Mouse (Mus musculus): ENCODE measurements around the gene Triobp.

Gene Triobp

DNA sequence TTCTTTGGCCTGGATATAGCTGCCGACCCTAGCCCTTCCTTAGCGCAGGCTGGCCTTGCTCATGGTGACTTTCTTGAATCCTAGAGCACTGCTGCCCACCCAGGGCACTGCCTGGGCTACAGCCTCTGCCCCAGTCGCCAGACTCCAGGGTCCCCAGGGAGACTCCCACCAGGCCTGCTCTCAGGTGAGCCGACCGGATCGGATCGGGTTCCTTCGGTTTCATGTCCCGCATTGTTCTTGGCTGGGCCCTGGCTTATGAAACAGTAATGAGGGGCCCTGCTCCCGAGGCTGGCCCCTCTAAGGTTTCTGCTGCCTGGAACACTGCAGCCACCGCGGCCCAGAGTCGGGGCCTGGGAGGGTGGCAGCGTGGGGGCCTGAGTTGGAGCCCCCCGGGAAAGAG is 9.5 kb downstream of the Triobp start:
- CTCF ChIA-PET: interaction anchor here (1.3 kb wide), 1 partner anchor 9 kb away, joined by 5 read pairs; the partner anchor contains the start of gene Triobp

DNA sequence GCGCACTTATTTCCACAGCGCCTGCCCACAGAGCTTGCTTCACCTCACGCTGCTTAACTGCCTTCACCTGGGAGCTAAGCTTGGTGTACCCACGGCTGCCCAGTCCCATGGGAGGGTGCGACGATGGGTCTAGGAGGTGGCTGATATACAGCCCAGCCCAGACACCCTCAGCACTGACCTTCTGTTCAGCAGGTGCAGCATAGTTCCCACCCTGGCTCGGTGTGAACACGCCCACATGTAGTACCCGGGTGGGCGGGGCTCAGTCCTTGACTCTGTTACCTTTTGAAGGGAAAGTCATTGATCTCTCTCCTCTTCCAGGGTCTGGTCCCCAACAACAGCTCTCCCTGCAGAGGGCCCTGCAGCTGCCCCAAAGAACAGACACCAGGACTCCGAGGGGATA is 12.0 kb downstream of the Triobp start:
- CTCF ChIA-PET: interaction anchor here (1.4 kb wide), 1 partner anchor 56 kb away, joined by 3 read pairs; no protein-coding TSS in a partner anchor

DNA sequence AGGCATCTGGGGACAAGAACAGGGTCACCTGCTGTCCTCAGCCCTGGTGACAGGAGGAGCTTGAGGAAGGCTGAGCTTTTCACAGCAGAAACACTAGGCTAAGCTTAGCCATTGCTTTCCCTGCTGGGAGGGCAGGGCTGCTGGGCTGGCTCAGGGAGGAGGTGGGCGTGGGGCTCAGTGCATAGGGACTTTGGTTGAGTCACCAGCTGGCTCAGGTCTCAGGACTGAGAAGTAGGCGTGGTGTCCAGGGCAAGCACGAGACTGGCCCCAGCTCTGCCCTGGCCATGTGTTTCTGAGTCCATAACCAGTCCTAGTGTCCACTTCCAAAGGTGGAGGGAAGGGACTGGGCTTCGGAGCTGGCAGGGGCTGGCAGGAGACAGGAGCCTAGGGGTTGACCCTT is 12.6 kb downstream of the Triobp start:
- CTCF ChIA-PET: interaction anchor here (1.4 kb wide), 1 partner anchor 57 kb away, joined by 3 read pairs; no protein-coding TSS in a partner anchor

DNA sequence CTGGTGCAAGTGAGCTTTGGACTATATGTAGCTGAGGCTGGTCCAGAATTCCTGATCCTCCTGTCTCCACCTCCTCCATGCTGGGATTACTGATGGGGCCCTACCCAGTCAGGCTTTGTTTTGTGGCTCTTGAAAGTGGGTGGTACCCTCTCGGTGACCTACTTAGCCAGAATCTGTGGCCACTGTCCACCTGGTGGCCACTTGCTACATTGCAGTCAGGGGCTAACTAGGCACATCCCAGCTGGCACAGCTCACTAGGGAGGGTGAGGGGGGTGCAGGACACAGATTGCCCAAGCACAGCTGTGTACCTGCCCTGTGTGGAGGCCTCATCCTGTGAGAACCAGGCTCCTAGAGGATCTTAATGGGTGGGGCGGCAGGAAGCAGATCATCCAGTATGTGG is 15.4 kb downstream of the Triobp start:
- CTCF ChIA-PET: no interaction called here

DNA sequence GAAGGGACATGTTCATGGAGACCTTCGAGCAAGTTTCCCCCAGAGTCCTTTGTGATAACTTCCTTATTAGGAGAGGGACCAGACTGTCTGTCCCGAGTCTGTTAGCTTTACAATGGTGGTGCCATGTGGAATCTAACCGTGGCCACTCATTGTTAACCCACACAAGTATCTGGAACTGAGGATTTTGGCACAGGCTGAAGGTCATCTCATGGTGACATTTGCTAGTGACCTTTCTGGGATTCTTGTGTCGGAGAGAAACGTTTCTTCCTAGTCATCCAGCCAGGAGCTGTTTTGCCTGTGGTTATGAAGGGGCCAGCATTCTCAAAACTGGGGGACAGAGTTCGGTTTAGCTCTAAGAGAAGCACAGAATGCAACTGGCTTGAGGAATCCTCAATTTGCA is 24.1 kb downstream of the Triobp start:
- CTCF ChIA-PET: interaction anchor here (0.6 kb wide), 1 partner anchor 39 kb away, joined by 3 read pairs; no protein-coding TSS in a partner anchor

DNA sequence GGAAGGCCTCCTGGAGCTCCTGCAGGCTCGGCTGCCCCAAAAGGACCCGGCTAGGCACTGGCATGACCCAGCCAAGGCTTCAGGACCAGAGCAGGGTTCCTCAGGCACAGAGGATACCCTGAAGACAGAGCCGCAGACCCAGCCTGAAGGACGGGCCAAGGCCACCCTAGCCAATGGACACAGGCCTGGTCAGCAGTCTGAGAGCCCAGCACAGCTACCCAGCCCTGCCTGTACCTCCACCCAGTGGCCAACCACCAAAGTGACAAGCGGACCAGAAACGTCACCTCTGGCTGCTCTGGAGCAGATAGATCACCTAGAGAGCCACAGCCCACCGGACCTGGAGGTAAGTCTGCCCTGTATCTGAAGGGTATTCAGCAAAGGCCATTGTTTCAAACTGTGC is 26.4 kb downstream of the Triobp start:
- CTCF ChIA-PET: interaction anchor here (0.6 kb wide), 1 partner anchor 65 kb away, joined by 3 read pairs; no protein-coding TSS in a partner anchor

DNA sequence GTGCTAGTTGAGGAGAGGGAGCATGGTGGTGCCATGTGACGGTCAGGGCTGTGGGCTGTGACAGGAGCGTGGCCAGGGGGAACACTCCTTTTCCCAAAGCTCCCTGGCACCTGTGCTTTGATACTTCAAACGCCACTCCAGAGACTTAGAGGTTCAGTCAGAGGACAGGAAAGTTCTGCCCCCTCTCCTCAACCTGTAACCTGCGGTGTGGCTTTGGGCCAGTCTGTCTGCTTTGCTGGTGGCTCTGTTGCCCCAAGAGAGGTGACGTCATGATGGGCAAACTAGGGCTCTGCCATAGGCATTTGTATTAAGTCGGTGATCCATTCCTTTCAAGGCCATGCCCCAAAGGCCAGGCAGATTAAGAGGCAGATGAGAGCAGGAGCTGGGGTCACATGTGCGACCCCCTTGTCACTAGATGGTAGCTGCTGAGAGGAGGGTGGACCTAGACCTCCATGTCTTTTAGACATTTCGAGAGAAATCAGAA is 30.2 kb downstream of the Triobp start:
- CTCF ChIA-PET: no interaction called here

DNA sequence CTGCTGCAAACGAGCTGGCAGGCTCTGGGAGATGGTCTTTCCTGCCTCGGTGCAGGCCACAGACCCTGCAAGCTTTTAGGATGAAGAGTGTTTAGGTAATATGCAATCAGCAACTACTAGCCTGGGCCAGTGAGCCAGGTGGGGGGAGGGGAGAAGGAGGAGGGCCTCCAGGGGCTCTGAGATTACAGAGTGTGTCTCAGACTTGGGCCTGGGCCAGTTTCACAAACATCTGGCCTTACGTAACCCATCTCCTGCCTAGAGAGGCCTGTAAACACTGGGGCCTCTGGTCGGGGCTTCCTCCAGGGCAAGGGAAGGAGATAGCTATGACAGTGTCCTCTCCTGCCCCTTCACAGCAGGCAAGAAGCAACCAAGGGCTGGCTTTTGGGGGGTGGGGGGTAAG is 31.4 kb downstream of the Triobp start:
- CTCF ChIA-PET: interaction anchor here (0.6 to 0.7 kb wide), 2 partner anchors 30 to 380 kb away, joined by 3 to 5 read pairs; no protein-coding TSS in a partner anchor

DNA sequence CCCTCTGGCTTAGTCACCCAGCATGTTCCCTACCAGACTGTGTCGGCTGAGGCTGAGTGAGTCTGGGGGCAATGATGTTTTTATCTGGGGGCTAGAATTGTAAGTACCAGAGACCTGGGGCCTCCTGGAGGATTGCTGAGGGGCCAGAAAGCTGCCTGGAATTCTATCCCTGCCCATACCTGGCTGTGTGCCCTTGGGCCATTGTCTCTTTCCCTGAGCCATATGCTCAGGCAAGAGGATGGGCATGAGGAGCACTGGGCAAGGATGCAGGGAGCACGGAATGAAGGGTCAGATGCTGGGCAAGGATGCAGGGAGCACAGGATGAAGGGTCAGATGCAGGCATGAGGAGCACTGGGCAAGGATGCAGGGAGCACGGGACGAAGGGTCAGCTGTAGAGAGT is 32.6 kb downstream of the Triobp start:
- CTCF ChIA-PET: no interaction called here

DNA sequence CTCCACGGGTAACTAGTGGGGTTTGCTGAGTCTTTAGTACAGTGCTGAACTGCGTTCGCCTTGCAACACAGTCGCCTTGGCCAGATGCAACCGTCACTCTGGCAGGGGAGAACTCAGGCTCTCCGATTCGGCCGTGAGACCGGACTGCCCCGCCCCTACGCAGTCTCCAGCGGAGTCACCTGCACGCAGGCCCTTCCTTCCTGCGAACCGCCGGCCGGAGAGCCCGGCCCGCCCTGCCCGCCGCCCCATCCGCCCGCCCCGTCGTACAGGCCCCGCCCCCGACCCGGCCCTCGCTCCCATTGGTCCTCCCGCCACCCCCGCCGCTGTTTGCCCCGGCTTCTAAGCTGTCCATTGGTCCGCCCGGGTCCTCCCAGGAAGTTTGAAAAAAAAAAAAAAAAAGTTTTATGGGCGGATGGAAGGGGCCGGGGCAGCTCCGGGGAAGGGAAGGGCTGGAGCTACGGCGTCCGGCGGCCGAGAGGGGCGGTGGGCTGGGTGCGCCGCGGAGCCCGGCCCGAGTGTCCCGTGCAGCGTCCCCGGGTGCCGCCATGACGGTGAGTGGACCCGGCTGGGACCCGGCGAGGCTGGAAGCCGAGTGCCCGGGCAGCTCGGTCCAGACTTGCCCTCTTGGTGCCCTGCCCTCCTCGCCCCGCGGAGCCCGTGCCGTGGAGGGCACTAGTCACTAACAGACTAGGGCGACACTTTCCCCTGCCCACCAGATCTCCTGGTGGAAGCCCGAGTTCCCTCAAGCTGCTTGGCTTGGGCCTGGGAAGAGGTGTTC is 35.3 kb downstream of the Triobp start:
- CTCF ChIA-PET: interaction anchor here (0.6 kb wide), 2 partner anchors 31 to 349 kb away, joined by 3 to 5 read pairs; no protein-coding TSS in a partner anchor

DNA sequence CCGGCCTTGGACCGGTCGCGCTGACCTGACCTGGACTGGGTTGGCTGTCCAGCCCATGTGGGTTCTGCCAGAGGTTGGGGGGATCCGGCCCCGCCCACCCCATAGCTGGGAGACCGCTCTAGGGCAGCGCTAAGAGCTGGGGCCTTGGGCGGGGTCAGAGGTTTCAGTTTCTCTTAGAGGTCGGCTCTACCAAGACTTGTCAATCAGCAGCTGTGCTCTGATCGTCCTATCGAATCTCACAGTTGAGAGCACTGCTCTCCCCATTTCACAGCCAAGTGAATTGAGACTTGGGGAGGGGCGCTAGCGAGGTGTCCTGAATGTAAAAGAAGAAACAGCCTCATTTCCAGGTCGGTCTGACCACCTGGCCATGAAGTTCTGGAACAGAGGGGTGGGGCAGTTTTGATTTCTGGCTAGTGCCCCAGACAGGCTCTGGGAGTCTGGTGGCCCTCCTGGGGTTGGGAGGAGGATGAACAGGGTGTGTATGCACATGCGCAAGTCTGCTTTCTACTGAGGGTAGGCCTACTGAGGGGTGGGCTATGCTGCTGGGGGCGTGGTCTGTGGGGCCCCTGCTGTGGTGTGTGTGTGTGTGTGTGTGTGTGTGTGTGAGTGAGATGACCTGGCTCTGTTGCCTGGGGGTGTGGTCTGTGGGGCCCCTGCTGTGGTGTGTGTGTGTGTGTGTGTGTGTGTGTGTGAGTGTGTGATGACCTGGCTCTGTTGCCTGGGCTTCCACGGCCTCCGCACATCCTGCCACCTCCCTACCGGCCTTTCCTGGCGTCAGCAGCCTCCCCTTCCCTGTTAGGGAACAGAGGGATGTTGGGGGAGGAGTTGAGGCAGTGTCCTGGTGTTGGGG is 36.1 kb downstream of the Triobp start:
- CTCF ChIA-PET: interaction anchor here (0.6 kb wide), 1 partner anchor 348 kb away, joined by 3 read pairs; no protein-coding TSS in a partner anchor

DNA sequence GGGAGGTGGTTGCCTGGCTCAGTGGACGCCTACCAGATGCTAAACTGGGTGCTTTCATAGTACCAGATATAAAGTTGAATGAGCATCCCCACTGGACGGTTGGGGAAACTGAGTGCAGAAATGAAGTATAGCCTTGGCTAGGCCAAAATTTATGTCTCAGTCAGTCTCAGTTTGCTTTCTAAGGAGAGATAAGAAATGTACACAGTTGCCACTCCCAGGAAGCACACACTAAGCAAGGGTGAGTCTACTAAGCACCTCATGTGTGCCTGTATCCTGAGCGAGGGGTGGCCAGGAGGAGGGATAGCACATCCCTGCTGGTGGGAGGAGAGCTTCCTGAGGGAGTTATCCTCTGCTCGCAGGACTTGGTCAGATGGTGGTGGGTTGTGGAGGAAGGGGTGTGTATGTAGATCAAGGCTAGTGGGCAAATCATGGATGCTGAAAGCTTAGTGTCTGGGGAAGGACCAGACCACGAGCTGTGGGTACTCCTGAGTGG is 36.8 kb downstream of the Triobp start:
- CTCF ChIA-PET: no interaction called here

DNA sequence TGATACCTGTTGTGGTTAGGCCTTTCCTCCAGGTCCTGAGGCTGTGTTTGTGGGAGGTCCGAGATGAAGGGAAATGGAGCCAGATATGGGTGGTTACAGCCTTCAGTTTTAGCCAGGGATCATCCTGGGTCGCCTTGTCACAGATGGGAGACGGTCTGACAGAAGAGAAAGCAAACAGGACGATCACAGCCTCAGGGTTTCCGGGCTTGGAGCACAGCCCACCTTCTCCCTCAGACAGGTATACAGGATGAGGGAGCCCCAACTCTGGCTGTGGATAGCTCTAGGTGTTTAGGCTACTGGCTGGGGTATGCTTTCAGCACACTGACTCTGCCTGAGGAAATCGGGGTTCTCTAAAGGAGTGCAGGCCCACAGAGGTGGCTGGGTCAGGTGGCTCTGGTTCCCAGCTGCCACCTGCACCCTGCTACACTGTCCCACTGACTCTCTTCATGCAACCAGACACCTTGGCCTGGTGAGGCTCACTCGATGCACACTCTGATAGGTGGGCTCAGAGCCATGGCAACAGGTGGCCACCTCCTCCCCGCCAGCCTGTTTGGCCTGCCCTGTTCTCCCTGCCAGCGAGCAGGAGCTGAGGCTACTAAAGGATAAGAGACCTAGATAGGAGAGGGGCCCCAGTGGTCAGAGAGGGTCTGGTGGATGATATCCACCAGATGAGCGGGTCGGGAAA is 39.2 kb downstream of the Triobp start:
- CTCF ChIA-PET: interaction anchor here (0.6 kb wide), 1 partner anchor 336 kb away, joined by 4 read pairs; no protein-coding TSS in a partner anchor

DNA sequence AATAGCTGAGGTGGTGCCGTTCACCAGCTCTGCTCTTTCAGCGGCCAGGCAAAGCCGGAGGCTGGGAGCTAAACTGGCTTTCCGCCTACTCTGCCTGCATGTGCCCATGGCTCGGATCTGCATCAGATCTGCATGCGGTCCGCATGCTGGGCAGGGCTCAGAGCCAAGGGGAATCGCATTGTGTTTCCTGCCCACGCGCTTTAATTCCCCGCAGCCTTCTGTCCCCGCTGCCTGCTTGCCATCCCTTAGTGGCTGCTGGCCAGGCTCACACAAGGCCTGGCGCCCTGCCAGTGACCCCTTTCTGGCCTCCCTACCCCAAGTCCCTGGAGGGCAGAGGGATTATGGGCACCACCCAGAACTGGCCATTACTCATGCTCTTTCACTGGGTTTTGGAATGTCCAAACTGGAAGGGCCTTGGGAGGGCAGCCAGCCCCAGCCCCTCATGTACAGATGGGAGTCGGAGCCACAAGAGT is 41.0 kb downstream of the Triobp start:
- CTCF ChIA-PET: no interaction called here

DNA sequence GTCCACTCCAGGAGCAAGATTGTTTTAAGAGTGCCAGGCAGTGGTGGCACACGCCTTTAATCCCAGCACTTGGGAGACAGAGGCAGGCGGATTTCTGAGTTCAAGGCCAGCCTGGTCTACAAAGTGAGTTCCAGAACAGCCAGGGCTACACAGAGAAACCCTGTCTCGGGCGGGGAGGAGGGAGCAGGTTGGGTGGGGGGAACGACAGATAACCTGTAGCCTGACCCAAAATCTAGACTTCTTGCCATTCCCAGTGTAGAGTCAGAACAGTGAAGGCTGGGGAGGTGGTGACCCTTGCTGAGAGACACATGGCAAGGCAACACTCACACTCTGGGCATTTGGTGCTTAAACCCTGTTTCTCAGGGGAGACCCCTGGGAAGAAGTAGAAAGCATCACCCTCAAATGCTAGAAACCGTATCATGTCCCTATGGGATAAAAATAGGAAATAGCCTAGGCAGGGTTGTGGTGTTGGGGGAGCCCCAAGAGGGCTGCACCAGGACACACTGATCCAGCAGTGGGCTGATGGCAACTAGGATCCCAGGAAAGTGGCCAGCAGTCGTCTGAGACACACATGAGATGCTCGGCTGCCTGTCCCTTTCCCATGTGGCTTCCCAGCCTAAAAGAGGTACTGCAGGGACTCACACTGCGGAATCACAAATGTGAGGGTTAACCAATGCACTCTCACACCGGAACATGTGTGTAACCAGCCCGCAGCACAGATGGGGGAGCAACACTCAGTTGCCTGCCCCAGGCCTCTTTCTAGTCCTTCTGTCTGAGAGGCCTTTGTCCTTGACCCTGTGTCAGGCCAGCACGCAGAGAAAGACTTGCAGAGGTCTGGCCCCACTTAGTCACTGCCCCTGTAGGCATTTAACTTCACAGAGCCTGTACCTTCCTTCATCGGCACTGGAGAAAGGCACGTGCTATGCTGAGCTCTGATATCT is 41.9 kb downstream of the Triobp start:
- CTCF ChIA-PET: no interaction called here

DNA sequence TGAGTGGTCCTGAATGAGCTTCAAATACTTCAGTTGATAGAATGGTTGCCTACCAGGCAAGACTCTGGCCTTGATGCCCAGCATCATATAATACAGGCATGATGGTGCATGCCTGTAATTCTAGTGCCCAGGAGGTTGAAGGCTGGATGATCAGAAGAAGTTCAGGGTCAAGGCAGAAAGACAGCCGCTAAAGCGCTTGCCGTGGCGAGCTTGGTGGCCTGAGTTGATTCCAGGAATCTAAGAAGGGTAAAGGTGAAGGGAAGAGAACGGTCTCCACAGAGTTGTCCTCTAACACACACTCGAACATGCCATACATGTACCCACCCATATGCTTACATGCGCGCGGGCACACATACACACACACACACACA is 42.6 kb downstream of the Triobp start:
- CTCF ChIA-PET: no interaction called here

DNA sequence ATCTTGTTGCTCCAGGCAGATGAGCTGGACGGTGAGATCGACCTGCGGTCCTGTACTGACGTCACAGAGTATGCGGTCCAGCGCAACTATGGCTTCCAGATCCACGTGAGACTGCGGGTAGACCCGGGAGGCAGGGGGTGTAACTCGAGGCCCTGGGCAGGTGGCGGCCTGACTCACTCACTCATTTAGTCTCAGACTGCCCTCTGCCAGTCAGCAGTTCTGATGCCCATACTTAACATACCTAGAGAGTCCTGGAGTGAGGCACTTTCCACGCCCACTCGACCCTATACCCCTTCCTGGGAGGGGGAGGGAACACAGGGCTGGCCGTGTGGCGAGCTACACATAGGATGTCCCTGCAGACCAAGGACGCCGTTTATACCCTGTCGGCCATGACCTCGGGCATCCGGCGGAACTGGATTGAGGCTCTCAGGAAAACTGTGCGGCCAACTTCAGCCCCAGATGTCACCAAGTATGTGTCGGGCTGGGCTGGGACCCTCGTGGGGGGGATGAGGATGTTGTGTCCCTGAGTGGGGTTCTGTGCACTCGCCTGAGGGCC is 43.5 kb downstream of the Triobp start:
- CTCF ChIA-PET: no interaction called here

DNA sequence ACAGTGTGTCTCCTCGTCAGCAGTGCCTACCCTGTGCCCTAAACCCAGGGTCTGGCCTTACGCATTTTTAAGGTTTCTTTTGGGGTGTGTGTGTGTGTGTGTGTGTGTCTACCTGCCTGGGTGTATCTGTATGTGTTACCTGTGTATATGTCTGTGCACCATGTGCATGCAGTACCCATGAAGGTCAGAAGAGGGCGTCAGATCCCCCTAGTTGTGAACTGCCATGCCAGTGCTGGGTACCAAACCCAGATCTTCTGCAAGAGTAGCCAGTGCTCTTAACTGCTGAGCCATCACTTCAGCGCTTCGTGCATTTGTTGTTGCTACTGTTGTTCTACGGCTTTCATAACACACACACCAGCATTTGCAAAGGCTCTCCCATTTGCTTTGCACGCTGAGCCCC is 44.7 kb downstream of the Triobp start:
- CTCF ChIA-PET: interaction anchor here (0.5 kb wide), 1 partner anchor 79 kb away, joined by 4 read pairs; no protein-coding TSS in a partner anchor

DNA sequence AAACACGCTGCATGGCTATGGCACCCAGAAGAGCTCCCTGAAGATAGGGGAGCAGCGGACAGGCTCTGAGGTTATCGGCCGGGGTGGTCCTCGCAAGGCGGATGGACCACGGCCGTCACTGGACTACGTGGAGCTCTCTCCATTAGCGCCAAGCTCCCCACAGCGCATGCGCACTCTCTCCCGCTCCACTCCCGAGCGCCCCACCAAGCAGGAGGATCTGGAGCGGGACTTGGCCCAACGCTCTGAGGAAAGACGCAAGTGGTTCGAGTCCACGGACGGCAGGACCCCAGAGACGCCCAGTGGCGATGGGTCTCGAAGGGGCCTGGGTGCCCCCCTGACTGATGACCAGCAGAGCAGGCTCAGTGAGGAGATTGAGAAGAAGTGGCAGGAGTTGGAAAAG is 45.4 kb downstream of the Triobp start:
- CTCF ChIA-PET: interaction anchor here (0.5 kb wide), 1 partner anchor 78 kb away, joined by 4 read pairs; no protein-coding TSS in a partner anchor

DNA sequence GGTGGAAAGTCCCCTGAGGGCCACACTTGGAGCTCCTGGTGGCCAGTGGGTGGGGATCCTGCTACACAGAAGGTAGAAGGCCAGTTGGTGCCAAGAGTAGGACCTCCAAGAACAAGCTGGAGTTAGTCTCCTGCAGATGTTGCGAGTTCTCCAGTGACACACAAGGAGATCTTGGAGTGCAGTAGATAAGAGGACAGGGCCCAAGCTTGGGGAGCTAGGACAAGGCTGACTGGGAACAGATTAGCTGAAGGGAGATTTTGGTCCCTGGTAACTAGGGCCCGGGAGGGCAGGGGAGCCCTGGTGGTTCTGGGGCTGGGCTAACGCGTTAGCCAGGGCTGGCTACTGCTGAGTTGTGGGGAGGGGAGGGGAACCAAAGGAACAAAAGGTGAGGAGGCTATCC is 48.4 kb downstream of the Triobp start:
- CTCF ChIA-PET: no interaction called here

All from spleen, embryonic (tissue).